Mouse (Mus musculus) adrenal gland, adult 8-10 months (tissue): Measurements from ENCODE around the gene Tlk2. TPM values are rescaled to one million over a fixed set of nuclear protein-coding genes. Genes with fewer than 3 reads are reported as not detected.

Experiments
- DNase-seq: peaks from one replicate; pipeline ENCODE4 v3.0.0; 2022
- total RNA-seq, 4 experiments: library from RNA; stranded (reverse); gene quantifications; 2 replicates each; pipeline ENCODE4 v1.2.4; 2022

Tlk2 gene
- total RNA-seq, 4 experiments from 2014 or later = 44.2 to 59.4 (median 50.1) TPM

- no peak for DNase-seq
Measured at GRCm38 (mm10) chr11:105261601-105262351, 83.2 kb downstream of the Tlk2 start.

DNA sequence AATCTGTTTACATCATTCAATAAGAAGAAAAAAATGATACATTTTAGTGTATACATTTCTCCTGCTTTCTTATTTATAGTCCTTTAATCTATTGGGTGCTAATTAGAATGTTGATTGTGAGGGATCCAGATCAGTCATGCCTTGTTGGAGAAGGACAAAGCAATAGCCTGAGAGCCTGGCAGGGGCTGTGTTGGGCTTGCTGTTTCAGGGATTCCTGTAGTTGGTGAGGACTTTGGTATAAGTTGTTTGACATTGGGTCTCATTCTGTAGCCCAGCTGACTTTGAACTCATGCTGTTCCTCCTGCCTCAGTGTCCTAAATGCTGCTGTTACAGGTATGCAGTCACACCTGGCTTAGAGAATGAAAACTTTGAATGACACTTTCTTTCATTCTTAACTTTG lies 85.9 kb downstream of the Tlk2 start:
- no peak for DNase-seq

GRCm38 (mm10) chr11:105264988-105265387 lies 86.4 kb downstream of the Tlk2 start:
- DNase-seq = no peak

GRCm38 (mm10) chr11:105270155-105270554 lies 91.5 kb downstream of the Tlk2 start:
- DNase-seq = no peak

DNA sequence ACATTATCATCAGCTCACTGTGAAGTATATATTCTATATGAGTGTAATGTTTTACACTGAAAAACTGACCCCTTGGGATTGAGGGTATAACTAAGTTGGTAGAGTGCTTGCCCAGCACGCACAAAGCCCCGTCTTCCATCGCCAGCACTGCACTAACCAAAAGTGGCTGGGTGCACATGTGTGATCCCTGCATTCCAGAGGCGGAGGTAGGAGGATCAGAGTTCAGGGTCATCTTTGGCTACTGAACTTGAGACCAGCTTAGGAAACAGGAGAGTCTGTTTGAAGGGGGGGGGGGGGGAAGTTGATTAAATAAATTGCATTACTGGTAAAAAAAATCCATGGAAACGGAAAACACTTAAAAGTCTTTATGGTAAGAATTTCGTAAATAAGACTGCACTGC lies 101.8 kb downstream of the Tlk2 start:
- DNase-seq = no peak

DNA sequence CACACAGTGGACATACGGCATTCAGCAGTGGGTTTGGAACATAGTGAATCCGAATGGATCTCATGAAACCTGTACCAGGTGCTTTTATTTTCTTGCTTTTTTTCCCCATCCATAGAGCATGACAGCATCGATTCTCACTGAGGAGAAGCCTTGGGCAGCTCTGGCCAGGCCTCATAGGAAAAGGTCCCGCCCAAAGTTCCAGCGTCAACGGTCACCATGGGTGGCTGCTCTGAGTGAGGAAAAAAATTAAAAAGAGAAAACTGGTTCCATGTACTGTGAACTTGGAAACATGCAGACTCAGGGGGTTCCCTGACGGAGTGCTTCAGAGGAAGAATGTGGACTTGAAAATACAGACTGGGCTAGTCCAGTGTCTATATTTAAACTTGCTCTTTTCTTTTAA lies 102.7 kb downstream of the Tlk2 start:
- DNase-seq = no peak

DNA sequence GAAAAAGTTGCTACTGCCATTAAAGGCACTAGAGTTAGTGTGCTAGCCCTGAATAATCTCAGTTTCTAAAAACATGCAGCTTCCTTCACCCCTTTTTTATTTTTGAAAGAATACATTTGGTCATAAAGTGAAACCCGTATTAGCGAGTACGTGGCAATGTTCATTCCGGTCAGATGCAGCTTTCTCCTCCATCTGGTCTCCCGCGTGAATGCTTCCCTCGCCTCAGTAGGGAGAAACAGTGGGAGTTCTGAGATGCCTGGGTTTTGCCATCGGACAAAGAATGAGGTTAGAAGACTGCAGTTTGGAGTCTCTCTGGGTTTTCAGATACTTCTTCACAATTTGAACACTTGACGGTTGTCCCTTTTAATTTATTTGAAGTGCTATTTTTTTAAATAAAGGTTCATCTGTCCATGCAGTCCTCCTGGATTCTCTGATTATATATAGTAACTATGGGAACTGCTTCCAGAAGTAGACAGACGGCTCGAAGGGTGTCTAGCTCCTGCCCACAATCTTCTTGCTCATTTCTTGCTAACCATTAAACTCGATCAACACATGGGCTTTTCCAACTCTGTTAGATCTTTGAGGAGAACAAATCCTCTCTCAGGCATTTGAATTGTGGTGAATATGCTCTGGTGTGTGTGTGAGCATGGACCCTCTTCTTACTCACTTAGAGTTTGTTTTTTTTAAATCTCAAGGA lies 103.3 kb downstream of the Tlk2 start:
- DNase-seq = no peak

DNA sequence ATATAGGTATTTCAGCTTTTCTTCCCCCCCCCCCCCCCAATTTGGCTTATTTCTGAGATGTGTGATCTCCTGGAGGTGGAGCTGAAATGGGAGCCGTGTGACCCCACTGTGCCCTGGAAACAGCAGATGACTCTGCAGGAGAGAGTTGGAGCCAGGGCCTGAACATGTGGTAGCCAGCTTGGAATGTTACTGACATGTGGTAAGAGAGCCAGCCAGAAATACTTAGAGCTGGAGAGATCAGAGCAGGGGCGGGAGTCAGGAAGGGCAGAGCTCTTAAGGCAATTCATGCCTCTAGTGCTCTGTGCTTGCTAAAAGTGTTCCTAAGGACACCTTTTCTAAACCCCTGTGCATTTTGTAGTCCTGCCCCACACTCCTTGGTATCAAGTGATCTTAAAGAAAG lies 103.9 kb downstream of the Tlk2 start:
- DNase-seq = no peak

DNA sequence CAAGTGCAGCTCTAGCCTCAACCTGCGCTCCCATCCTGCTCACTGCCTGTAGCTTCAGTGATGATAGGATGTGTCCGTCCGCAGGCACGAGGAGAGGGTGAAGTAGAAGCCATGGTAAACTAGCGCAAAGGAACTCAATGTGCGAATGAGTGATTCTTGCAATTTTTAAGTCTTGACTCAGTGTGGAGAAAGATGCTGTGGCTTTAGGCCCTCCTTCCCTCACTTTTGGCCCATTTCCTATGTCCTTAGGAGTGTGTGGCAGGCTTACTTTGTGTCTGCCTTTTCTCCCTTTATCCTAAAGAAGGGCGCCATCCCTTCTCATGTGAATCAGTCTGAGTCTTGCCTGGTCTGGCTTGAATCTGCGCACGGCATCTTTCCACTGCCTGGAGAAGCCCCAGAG lies 104.4 kb downstream of the Tlk2 start:
- no peak for DNase-seq

- DNase-seq = no peak
Measured at GRCm38 (mm10) chr11:105285720-105286119, 107.1 kb downstream of the Tlk2 start.

DNA sequence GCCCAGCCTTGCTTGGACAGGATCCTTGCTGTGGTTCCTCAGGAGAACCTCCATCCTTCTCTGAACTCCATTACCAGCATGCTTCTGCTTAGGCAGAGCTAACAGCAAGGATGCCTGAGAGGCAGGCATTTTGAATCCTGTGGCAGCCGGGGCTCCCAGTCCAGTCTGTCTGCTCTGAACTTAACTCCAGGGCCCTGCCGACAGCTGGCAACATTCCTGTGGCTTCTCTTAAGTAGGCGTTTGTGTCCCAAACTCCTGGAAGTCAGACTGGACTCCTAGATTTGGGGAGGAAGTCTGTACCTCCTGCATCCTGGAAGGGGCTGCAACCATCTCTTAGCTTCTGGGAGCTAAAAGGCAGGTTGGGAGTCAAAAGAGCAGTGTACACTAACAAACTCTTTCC lies 110.8 kb downstream of the Tlk2 start:
- DNase-seq = no peak

DNA sequence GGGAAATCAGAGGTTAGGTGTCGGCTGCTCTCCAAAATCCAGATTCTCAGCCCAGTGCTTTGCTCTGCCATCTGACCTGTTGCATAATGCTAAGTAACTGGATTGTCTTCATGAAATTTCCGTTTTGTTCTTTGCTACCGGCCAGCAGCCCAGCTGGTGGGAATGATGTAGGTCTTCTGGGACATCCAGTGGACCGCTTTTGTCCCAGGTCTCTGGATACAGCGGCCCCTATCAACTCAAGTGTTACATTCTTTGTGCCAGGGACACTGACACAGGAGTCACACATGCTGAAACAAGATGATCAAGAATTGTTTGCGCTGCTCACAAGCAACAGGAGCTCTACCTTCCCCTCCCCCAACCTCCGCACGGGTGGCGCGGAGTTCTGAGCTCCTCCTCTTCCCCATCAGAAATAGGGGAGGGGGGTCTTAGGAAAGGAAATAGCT lies 113.1 kb downstream of the Tlk2 start:
- no peak for DNase-seq

GRCm38 (mm10) chr11:105292124-105293071 lies 113.8 kb downstream of the Tlk2 start, which contains the start of gene Mrc2:
Gene Mrc2, plus strand, starts transcription at chr11:105292643.
- DNase-seq = no peak

- no peak for DNase-seq
Measured at GRCm38 (mm10) chr11:105293101-105293581, 114.5 kb downstream of the Tlk2 start.

DNA sequence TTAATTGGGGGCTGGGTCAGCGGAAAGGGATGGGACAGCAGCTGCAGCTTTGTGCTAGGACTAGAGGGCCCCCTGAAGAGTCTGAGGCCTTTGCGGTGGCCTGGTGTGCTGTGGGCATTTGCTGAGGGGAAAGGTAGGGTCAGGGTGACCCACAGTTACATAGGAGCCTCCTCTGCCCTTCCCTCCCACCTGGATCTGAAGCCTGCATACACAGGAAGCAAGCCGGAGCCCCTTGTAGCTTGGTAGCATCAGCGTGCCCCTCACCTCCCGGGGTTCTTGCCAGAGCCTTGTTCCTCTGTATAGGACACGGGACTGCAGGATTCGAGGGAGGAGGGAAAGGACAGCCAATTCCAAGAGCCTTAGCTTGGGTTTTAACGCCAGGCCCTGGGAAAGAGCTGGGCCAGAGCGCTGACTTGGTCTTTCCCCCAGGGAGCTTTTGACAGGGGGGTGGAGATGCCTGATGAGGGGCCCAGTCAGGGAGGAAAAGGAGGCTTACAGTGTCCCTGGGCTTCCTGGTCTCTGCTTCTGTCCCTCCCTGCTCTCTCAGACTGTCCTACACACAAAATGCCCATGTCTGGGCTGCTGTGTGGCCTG lies 115.4 kb downstream of the Tlk2 start:
- DNase-seq = no peak

DNA sequence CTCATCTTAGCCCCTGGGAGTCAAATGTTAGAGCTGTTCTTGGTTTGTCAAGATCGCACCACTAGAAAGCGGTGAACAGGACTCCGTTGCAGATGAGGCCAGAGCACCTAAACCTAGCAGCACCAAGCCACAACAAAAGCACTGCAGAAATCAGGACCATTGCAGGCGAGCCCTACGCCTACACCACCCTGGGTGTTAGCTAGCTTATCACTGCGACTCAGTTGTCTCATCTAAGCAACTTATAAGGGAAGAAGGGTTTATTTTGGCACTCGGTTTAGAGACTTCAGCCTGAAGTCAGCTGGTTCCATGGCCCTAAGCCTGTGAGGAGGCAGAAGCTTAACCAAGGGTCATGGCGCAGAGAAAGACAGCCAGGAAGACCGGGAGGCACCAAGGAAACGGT lies 117.5 kb downstream of the Tlk2 start:
- DNase-seq = no peak

- no peak for DNase-seq
Measured at GRCm38 (mm10) chr11:105310197-105310596, 131.6 kb downstream of the Tlk2 start.

DNA sequence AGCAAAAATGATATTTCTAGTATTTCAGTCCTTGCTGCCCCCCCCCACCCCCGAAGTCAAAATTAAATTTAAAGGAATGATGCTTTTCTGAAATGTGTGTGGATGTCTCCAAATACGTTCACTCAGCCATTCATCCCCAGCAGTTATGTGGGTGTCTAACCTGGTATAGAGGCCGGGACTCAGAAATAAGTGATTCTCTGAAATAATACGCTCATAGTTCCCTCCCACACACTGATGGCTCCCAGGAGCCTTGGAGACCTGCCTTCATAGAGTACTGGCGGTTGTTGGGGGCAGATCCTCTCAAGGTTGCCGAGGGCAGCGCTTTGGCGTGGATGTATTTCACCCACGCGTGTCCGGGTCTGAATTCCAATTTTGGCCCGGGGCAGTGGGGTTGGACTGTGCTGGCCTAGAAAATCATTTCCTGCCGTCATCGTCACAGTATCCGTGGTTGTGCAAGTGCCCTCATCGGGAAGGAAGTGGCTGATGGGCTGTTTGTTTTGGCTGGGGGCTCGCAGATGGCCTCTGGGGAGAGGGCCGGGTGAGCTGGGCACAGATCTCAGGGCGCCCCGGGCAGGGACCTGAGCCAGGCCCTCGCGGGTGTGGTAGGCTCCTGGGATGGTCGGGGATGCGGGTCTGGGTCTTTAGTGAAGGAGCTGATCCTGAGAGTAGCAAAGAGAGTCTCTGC lies 132.8 kb downstream of the Tlk2 start:
- DNase-seq = peak; percentile 33

DNA sequence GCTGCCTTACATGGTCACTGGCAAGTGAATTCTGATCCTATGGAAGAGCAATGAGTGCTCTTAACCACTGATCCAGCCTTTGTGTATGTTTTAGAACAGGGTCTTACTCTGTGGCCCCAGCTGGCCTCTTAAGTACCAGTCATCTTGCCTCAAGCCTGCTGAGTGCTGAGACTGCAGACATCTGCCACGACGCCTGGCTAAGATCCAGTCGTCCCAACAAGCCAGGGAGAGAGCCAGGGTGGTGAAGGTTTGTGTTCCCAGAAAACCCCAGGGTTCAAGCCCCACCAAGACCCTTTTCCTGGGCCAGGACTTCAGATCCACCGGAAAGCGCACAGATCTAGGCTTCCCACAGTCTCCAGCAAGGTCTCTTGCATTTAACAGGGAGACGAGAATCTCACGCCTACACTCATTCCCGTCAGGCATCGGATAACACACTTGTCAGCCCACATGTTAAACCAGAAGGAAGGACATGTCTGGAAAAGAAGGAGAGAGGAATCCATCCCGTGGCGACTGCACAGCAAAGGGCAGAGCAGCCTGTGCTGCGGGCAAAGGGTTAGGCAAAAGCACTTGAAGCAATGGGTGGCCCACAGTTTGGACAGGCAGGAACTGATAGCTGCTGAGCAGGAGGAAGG lies 133.8 kb downstream of the Tlk2 start:
- DNase-seq = no peak

GRCm38 (mm10) chr11:105312972-105313632 lies 134.5 kb downstream of the Tlk2 start:
- DNase-seq = no peak

DNA sequence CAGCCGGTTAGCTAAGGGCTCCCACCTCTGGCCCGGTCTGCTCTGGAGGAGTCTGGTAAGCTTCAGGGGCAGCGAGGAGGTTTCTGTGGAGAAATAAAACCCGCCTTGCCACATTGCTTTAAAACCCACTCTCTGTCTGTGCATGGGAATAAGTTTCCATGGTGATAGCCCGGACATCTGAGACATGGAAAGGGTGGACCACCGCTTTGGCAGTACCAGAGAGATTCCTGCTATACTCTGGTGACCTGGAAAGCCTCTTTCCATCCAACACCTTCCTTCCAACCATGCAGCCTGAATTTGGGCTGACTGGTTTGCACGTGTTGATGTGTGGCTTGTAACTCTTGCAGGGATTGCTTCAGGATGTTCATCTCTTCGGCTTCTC lies 135.0 kb downstream of the Tlk2 start:
- no peak for DNase-seq
